Mouse (Mus musculus): ENCODE data around the gene Selenow. TPM values are rescaled to one million over a fixed set of nuclear protein-coding genes. Genes with fewer than 3 reads are reported as not detected.
"Not testable (repeated sequence)": the region's sequence is repeated elsewhere in the genome, so short reads cannot be mapped to it uniquely, and the experiment has no call there.

Gene Selenow
- polyA plus RNA-seq, 1 experiment from 2014 or later, result 1,615 TPM

GRCm38 (mm10) chr7:15916134-15916723, 6.0 kb downstream of the Selenow start:
- Histone ChIP-seq H3K36me3 (replicated peaks; ENCODE audit: control insufficient read depth, insufficient read depth) (peaks cover 38% of the 10 kb centered on the region), H3K27me3 (ENCODE audit: control insufficient read depth, insufficient read depth, low read length) (no peaks in the 10 kb centered on the region), H3K4me1 (replicated peaks; ENCODE audit: control insufficient read depth, insufficient read depth, low read length) (peaks cover 12% of the 10 kb centered on the region), H3K4me3 (replicated peaks; ENCODE audit: low read length) (no peak overlapping the region), H3K27ac (no peak overlapping the region), H3K9me3 (ENCODE audit: control insufficient read depth, low read length) (no peaks in the 10 kb centered on the region), H3K4me2 (replicated peaks) (no peak overlapping the region), H3K9ac (no peak overlapping the region)
- DNase-seq (ENCODE audit: low spot score) (no peak), ATAC-seq (ENCODE audit: low FRiP score) (no peak)
- WGBS, result 81% methylated on average over 3 of the region's 3 CpGs

DNA sequence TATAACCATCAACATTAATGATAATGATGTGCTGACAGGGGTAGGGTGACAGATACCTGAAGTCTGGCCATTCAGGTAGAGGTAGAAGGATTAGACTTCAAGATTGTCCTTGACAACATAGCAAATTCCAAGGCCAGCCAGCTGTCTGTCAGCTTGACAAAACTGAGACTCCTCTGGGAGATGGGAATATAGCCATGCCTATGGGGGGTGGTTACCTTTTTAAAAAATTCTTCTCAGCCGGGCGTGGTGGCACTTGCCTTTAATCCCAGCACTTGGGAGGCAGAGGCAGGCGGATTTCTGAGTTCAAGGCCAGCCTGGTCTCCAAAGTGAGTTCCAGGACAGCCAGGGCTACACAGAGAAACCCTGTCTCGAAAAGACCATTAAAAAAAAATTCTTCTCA, 6.5 kb downstream of the Selenow start:
- H3K4me1 ChIP-seq (replicated peaks; ENCODE audit: control insufficient read depth, insufficient read depth, low read length); H3K27me3 ChIP-seq (ENCODE audit: control insufficient read depth, insufficient read depth, low read length); H3K4me2 ChIP-seq (replicated peaks); H3K27ac ChIP-seq; H3K9ac ChIP-seq; H3K4me3 ChIP-seq (replicated peaks; ENCODE audit: low read length); DNase-seq (ENCODE audit: low spot score); H3K9me3 ChIP-seq (ENCODE audit: control insufficient read depth, low read length); ATAC-seq (ENCODE audit: low FRiP score): not testable (repeated sequence)
- peaks cover 38% of the 10 kb centered on the region for H3K36me3 ChIP-seq (replicated peaks; ENCODE audit: control insufficient read depth, insufficient read depth)
- WGBS, result 83% methylated on average over 4 of the region's 4 CpGs

DNA sequence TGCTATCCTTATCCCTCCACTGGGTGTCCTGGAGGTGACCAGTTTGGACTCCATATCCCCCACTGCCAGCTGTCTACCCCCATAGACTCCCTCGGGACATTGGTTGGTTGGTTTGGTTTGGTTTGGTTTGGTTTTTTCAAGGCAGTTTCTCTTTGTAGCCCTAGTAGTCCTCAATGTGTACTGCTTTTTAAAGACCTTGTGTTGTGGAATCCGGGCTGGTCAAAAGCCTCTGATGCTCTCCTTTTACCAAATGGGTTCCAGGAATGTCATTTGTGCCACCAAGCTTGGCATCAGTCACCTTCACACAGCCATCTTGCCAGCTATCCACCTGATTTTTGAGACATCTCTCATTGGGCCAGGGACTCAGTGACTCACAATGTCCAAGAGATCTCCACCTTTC, 7.5 kb downstream of the Selenow start:
- Histone ChIP-seq H3K9me3 (ENCODE audit: control insufficient read depth, low read length) (no peaks in the 10 kb centered on the region), H3K9ac (no peak overlapping the region), H3K36me3 (replicated peaks; ENCODE audit: control insufficient read depth, insufficient read depth) (peaks cover 33% of the 10 kb centered on the region), H3K27ac (no peak overlapping the region), H3K27me3 (ENCODE audit: control insufficient read depth, insufficient read depth, low read length) (no peaks in the 10 kb centered on the region), H3K4me2 (replicated peaks) (no peak overlapping the region), H3K4me1 (replicated peaks; ENCODE audit: control insufficient read depth, insufficient read depth, low read length) (no peaks in the 10 kb centered on the region), H3K4me3 (replicated peaks; ENCODE audit: low read length) (no peak overlapping the region)
- ATAC-seq (ENCODE audit: low FRiP score) (no peak), DNase-seq (ENCODE audit: low spot score) (no peak)
- WGBS, result 94% methylated on average over 2 of the region's 2 CpGs

GRCm38 (mm10) chr7:15914252-15914651, 8.0 kb downstream of the Selenow start:
- H3K27ac ChIP-seq, result no peak overlapping the region
- no peak overlapping the region for H3K9ac ChIP-seq
- peaks cover 28% of the 10 kb centered on the region for H3K36me3 ChIP-seq (replicated peaks; ENCODE audit: control insufficient read depth, insufficient read depth)
- DNase-seq (ENCODE audit: low spot score), result peak; percentile 34
- H3K9me3 ChIP-seq (ENCODE audit: control insufficient read depth, low read length), result no peaks in the 10 kb centered on the region
- no peaks in the 10 kb centered on the region for H3K4me1 ChIP-seq (replicated peaks; ENCODE audit: control insufficient read depth, insufficient read depth, low read length)
- H3K4me2 ChIP-seq (replicated peaks), result no peak overlapping the region
- no peak overlapping the region for H3K4me3 ChIP-seq (replicated peaks; ENCODE audit: low read length)
- no peak for ATAC-seq (ENCODE audit: low FRiP score)
- no peaks in the 10 kb centered on the region for H3K27me3 ChIP-seq (ENCODE audit: control insufficient read depth, insufficient read depth, low read length)
- 29% methylated on average over 2 of the region's 2 CpGs for WGBS

DNA sequence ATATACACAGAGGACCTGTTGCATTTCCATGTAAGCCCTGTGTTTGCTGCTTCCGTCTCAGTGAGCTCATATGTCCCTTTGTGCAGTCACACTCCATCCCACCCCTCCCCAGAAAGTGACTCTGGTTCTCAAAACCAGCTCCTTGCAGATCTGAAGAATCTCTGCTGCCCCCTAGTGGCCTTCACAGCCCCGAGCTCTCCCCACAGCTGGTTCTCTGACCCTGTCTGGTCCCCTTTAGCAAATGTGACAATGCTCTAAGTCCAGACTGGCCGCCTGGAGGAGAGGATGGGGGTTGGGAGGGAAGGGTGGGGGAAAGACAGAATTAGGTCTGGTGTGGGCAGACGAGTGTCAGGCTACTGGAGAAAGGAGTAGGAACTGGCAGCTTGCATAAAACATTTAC, 10.0 kb downstream of the Selenow start:
- Histone ChIP-seq H3K4me2 (replicated peaks) (no peak overlapping the region), H3K9ac (no peak overlapping the region), H3K9me3 (ENCODE audit: control insufficient read depth, low read length) (no peaks in the 10 kb centered on the region), H3K36me3 (replicated peaks; ENCODE audit: control insufficient read depth, insufficient read depth) (peaks cover 9% of the 10 kb centered on the region), H3K4me3 (replicated peaks; ENCODE audit: low read length) (no peak overlapping the region), H3K27me3 (ENCODE audit: control insufficient read depth, insufficient read depth, low read length) (no peaks in the 10 kb centered on the region), H3K4me1 (replicated peaks; ENCODE audit: control insufficient read depth, insufficient read depth, low read length) (no peaks in the 10 kb centered on the region), H3K27ac (no peak overlapping the region)
- ATAC-seq (ENCODE audit: low FRiP score) (peak; percentile 56), DNase-seq (ENCODE audit: low spot score) (peak; percentile 87)
- WGBS, result 2% methylated on average over 4 of the region's 4 CpGs

GRCm38 (mm10) chr7:15910521-15910920, 11.7 kb downstream of the Selenow start:
- Histone ChIP-seq H3K4me2 (replicated peaks) (no peak overlapping the region), H3K4me1 (replicated peaks; ENCODE audit: control insufficient read depth, insufficient read depth, low read length) (no peaks in the 10 kb centered on the region), H3K36me3 (replicated peaks; ENCODE audit: control insufficient read depth, insufficient read depth) (no peaks in the 10 kb centered on the region), H3K27ac (no peak overlapping the region), H3K4me3 (replicated peaks; ENCODE audit: low read length) (no peak overlapping the region), H3K9me3 (ENCODE audit: control insufficient read depth, low read length) (no peaks in the 10 kb centered on the region), H3K9ac (no peak overlapping the region), H3K27me3 (ENCODE audit: control insufficient read depth, insufficient read depth, low read length) (no peaks in the 10 kb centered on the region)
- no peak for ATAC-seq (ENCODE audit: low FRiP score)
- DNase-seq (ENCODE audit: low spot score), result no peak
- WGBS, result 89% methylated on average over 5 of the region's 5 CpGs

- Histone ChIP-seq H3K27me3 (ENCODE audit: control insufficient read depth, insufficient read depth, low read length) (no peaks in the 10 kb centered on the region), H3K36me3 (replicated peaks; ENCODE audit: control insufficient read depth, insufficient read depth) (no peaks in the 10 kb centered on the region), H3K4me3 (replicated peaks; ENCODE audit: low read length) (no peak overlapping the region), H3K4me1 (replicated peaks; ENCODE audit: control insufficient read depth, insufficient read depth, low read length) (no peaks in the 10 kb centered on the region), H3K9me3 (ENCODE audit: control insufficient read depth, low read length) (no peaks in the 10 kb centered on the region), H3K27ac (no peak overlapping the region), H3K4me2 (replicated peaks) (no peak overlapping the region), H3K9ac (no peak overlapping the region)
- DNase-seq (ENCODE audit: low spot score) (no peak), ATAC-seq (ENCODE audit: low FRiP score) (no peak)
- 76% methylated on average over 8 of the region's 8 CpGs for WGBS
These were observed 14.1 kb downstream of the Selenow start for GRCm38 (mm10) chr7:15907971-15908590.

DNA sequence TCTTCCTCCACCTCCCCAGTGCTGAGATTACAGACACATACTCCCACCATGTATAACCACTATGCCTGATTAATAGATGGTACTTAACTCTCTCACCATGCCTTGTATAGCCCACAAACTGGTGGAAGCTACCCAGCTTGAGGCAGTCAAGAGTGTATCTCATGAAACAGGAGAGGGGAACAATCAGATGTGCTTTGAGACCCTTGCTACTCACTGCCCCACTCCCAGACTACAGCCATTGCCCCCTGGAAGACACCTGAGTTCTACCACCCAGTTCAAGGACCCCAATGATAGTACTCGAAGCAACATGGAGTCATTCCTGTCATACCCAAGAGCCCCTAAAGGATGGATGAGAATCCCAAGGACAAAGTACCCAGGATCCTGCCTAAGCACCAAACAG, 15.6 kb downstream of the Selenow start:
- Histone ChIP-seq H3K36me3 (replicated peaks; ENCODE audit: control insufficient read depth, insufficient read depth) (no peaks in the 10 kb centered on the region), H3K4me1 (replicated peaks; ENCODE audit: control insufficient read depth, insufficient read depth, low read length) (no peaks in the 10 kb centered on the region), H3K9me3 (ENCODE audit: control insufficient read depth, low read length) (no peaks in the 10 kb centered on the region), H3K4me2 (replicated peaks) (no peak overlapping the region), H3K27me3 (ENCODE audit: control insufficient read depth, insufficient read depth, low read length) (no peaks in the 10 kb centered on the region), H3K27ac (no peak overlapping the region), H3K9ac (no peak overlapping the region), H3K4me3 (replicated peaks; ENCODE audit: low read length) (no peak overlapping the region)
- ATAC-seq (ENCODE audit: low FRiP score) (no peak), DNase-seq (ENCODE audit: low spot score) (no peak)
- whole genome bisulfite sequencing, result 87% methylated on average over 1 of the region's 1 CpGs

DNA sequence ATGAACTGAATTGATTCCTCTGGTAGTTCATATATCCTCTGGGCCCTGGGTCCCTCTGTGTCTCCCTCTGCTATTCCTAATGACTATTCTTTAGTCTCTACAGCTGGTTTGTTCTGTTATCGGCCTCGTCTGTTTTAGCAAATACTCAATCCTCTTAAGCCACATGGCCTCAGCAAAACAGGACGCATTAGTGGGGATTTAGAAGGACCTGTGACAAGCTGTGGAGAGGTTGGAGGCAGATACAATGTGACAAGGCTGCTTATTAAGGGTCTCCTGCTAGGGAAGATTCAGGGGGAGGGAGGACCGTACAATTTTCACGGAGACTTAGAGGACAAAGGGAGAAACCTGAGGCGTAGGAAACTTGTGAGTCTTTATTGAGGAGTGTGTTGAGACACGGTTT, 16.3 kb downstream of the Selenow start:
- Histone ChIP-seq H3K27me3 (ENCODE audit: control insufficient read depth, insufficient read depth, low read length) (no peaks in the 10 kb centered on the region), H3K9ac (no peak overlapping the region), H3K9me3 (ENCODE audit: control insufficient read depth, low read length) (no peaks in the 10 kb centered on the region), H3K4me1 (replicated peaks; ENCODE audit: control insufficient read depth, insufficient read depth, low read length) (no peaks in the 10 kb centered on the region), H3K4me2 (replicated peaks) (no peak overlapping the region), H3K4me3 (replicated peaks; ENCODE audit: low read length) (no peak overlapping the region), H3K36me3 (replicated peaks; ENCODE audit: control insufficient read depth, insufficient read depth) (no peaks in the 10 kb centered on the region), H3K27ac (no peak overlapping the region)
- no peak for ATAC-seq (ENCODE audit: low FRiP score)
- 76% methylated on average over 7 of the region's 7 CpGs for WGBS
- no peak for DNase-seq (ENCODE audit: low spot score)

Data from hindbrain, embryonic 14.5 days (tissue).